Mouse (Mus musculus) ovary, postnatal 10 days (tissue): ENCODE results near the gene Gm20869.
"Not testable (repeated sequence)": the region's sequence is repeated elsewhere in the genome, so short reads cannot be mapped to it uniquely, and the experiment has no call there.

Experiments used
- DNase-seq: peaks from one replicate; pipeline ENCODE4 v3.0.0; 2022; ENCODE audit warnings: low spot score

The Gm20869 gene

DNA sequence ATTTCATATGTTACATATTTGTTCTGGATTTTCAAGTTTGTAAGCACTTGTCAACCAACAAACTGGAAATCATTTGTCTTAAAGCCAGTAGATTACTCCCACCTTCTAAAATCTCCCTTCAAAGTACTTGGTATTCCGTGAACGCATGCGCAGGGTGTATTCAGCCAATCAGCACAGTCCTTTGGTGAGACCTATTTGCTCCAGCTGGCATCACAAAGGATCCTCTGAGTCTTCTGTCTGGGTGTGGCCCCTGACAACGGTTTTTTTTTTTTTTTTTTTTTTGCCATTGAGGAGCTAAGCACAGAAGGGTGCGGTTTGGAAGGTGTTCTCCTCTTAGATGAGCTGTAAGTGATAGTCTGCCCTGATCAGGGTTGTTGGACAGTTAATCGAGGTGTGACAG lies at the start of gene Gm20869:
Gene Gm20869, plus strand, starts transcription at position 301 of the 400 bp plus-strand sequence.
- DNase-seq: not testable (repeated sequence)
